Mouse (Mus musculus) gastrocnemius, postnatal 14 days (tissue): ENCODE data around the gene Trim47. TPM values are rescaled to one million over a fixed set of nuclear protein-coding genes. Genes with fewer than 3 reads are reported as not detected.

ENCODE experiments used
- total RNA-seq, 2 experiments: library from RNA; stranded (reverse); gene quantifications; 2 replicates each; pipeline ENCODE4 v1.2.3; 2021

Trim47 gene
- total RNA-seq, 2 experiments from 2014 or later = 21.2 to 21.3 TPM

Other genes starting within 250 kb of the Trim47 start
- gene Smim5, start 227.2 kb downstream of the Trim47 start, total RNA-seq = 1 to 10 TPM; 2.2 to 2.4 TPM
- gene Smim6, start 215.2 kb downstream of the Trim47 start, total RNA-seq = not detected
- 10 to 100 TPM; 13.1 to 15.2 TPM for gene Sap30bp, start 193.9 kb downstream of the Trim47 start, total RNA-seq
- 1 to 10 TPM; 5.7 to 6.3 TPM for gene Recql5, start 193.7 kb downstream of the Trim47 start, total RNA-seq
- 1 to 10 TPM; 1.9 to 6.7 TPM for gene Itgb4, start 152.5 kb downstream of the Trim47 start, total RNA-seq
- 10 to 100 TPM in 1 of 2 experiments, 1 to 10 TPM in 1; 7.2 to 11.3 TPM for gene Galk1, start 114.5 kb downstream of the Trim47 start, total RNA-seq
- 100 to 1,000 TPM; 132 to 170 TPM for gene H3f3b, start 99.2 kb downstream of the Trim47 start, total RNA-seq
- 1 to 10 TPM; 7.3 to 7.7 TPM for gene Unk, start 96.9 kb downstream of the Trim47 start, total RNA-seq
- under 1 TPM; 0.31 to 0.33 TPM for gene Unc13d, start 49.2 kb downstream of the Trim47 start, total RNA-seq
- 10 to 100 TPM; 61.6 to 65.3 TPM for gene Wbp2, start 40.2 kb downstream of the Trim47 start, total RNA-seq
- gene Trim65, start 3.9 kb upstream of the Trim47 start, total RNA-seq = 1 to 10 TPM; 3.3 to 3.5 TPM
- gene Mrpl38, start 11.7 kb upstream of the Trim47 start, total RNA-seq = 10 to 100 TPM; 41.8 to 49.5 TPM
- 10 to 100 TPM in 1 of 2 experiments, 1 to 10 TPM in 1; 9.1 to 11.6 TPM for gene Fbf1, start 41.0 kb upstream of the Trim47 start, total RNA-seq
- 10 to 100 TPM; 26.9 to 31.6 TPM for gene Ten1, start 71.6 kb upstream of the Trim47 start, total RNA-seq
- gene Acox1, start 71.8 kb upstream of the Trim47 start, total RNA-seq = 10 to 100 TPM; 43.3 to 49.3 TPM
- under 1 TPM; 0.09 to 0.14 TPM for gene Evpl, start 110.9 kb upstream of the Trim47 start, total RNA-seq
- 10 to 100 TPM; 68.5 to 69.5 TPM for gene Srp68, start 147.0 kb upstream of the Trim47 start, total RNA-seq
- under 1 TPM; 0.38 to 0.41 TPM for gene Galr2, start 153.7 kb upstream of the Trim47 start, total RNA-seq
- gene Exoc7, start 180.0 kb upstream of the Trim47 start, total RNA-seq = 10 to 100 TPM; 61.9 to 62.3 TPM
- under 1 TPM; 0.22 to 0.27 TPM for gene Foxj1, start 208.2 kb upstream of the Trim47 start, total RNA-seq